Mouse (Mus musculus): ENCODE data around the gene Sbno2. TPM values are rescaled to one million over a fixed set of nuclear protein-coding genes. Genes with fewer than 3 reads are reported as not detected.
"Not testable (repeated sequence)": the region's sequence is repeated elsewhere in the genome, so short reads cannot be mapped to it uniquely, and the experiment has no call there.

Gene Sbno2
- total RNA-seq, 2 experiments from 2014 or later, result 20.4 to 21.2 TPM

DNA sequence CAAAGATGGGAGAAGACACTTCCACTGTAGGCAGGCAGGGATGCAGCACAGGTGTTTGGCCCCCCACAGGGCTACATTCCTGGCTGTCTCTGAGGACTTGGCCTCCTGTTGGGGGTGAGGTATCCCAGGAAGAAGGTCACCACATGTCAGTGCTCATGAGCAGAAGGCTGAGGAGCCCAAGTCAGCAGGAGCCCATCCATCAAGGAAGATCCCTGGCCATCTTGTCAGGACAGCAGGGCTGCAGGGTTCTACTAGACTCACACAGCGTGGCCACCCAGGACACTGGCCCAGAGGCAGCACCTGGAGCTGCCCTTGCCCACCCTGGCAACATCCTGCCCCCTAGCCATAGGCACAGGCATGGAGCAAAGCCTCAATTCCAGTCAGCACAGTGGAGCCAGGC is 29.4 kb downstream of the Sbno2 start:
- DNase-seq (ENCODE audit: extremely low spot score in 1 of 2, low spot score in 2 of 2), result no peak
- intact Hi-C loops (cut with DNase I), result loop anchor here (5.0 kb wide), 1 partner anchor 36 kb away; no protein-coding TSS in a partner anchor

GRCm38 (mm10) chr10:80074813-80075601 is 30.4 kb downstream of the Sbno2 start:
- peak; percentile 44 to 90 for DNase-seq (ENCODE audit: extremely low spot score in 1 of 2, low spot score in 2 of 2)
- intact Hi-C loops (cut with DNase I), result loop anchor here (5.0 kb wide), 1 partner anchor 37 kb away; no protein-coding TSS in a partner anchor

DNA sequence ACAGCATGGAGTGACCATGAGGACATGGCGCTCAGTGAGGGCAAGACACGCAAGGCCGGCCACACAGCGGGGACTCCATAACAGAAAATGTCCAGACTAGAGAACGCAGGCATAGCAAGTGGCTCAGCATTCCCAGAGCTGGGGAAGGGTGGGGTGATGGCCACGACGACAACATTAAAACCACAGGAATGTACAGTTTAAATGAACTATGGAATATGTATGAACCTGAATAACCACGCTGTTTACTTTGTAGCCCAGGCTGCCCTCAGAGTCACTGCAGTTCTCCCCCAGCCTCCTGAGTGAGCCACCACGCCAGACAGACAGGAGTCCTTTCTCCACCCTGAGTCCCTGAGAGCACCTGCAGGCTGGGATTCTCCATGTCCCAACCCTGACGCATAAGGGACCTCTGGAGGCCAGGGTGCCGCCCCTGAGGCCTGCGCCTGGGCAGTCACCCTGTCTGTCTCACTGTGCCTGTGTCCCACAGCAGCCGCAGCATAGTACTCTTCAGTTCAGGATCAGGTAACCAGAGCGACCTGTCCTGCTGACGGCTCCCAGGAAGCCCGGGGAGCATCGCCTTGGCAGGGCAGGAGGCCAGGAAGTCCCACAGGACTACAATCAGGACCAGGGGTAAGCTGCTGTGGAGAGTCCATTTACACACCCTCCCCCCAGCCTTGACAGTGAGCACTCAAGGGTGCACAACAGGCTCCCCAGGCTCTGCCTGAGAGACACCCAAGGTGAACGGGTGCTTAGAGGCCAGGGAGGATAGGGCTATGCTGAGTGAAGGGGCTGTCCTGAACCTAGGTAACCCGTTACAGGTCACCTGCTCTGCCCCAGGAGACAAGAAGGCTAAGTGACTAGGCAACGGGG is 32.5 kb downstream of the Sbno2 start:
- intact Hi-C loops (cut with DNase I), result no loop called here
- DNase-seq (ENCODE audit: extremely low spot score in 1 of 2, low spot score in 2 of 2), result no peak

DNA sequence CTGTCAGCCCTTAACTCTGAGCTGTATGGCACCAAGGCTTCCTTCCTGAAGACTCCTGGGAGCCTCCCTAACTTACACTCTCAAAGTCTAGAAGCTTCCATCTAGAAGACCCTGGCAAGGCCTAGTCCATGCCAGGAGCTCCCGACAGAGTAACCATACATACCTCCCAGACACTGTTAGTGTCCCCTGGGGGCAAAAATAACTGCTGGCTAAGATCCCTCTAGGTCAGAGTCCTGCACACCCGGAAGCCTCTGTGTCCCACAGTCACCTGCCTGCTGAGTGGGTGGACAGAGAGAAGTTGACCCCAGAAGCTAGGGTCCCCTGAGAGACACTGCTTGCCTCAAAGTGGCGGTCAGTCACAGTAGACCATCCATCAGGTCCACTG is 33.9 kb downstream of the Sbno2 start:
- DNase-seq (ENCODE audit: extremely low spot score in 1 of 2, low spot score in 2 of 2), result no peak
- intact Hi-C loops (cut with DNase I), result no loop called here

- intact Hi-C loops (cut with DNase I), result no loop called here
- DNase-seq (ENCODE audit: extremely low spot score in 1 of 2, low spot score in 2 of 2), result peak; percentile 56 to 92
Observed at GRCm38 (mm10) chr10:80070837-80071515, 34.4 kb downstream of the Sbno2 start.

- no peak for DNase-seq (ENCODE audit: extremely low spot score in 1 of 2, low spot score in 2 of 2)
- intact Hi-C loops (cut with DNase I), result no loop called here
Observed at GRCm38 (mm10) chr10:80069948-80070450, 35.4 kb downstream of the Sbno2 start.

DNA sequence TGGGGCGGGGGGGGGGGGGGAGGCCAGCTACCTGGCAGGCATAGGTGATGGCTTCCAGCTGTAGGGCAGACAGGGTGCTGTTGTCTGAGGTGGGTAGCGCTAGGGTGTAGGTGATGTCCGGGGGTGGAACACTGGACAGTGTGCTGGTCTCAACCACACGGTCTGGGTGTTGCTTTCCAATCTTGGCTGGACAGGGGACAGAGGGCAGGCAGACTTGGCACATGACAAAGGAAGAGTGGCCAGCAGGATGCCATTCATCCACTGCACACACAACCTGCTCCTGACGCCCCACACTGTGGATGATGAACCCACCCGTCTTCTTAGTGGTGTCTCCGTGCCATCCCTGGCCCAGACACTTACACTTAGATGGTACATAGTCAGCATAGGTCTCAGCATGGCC is 36.1 kb downstream of the Sbno2 start:
- DNase-seq (ENCODE audit: extremely low spot score in 1 of 2, low spot score in 2 of 2), result no peak
- intact Hi-C loops (cut with DNase I), result no loop called here

DNA sequence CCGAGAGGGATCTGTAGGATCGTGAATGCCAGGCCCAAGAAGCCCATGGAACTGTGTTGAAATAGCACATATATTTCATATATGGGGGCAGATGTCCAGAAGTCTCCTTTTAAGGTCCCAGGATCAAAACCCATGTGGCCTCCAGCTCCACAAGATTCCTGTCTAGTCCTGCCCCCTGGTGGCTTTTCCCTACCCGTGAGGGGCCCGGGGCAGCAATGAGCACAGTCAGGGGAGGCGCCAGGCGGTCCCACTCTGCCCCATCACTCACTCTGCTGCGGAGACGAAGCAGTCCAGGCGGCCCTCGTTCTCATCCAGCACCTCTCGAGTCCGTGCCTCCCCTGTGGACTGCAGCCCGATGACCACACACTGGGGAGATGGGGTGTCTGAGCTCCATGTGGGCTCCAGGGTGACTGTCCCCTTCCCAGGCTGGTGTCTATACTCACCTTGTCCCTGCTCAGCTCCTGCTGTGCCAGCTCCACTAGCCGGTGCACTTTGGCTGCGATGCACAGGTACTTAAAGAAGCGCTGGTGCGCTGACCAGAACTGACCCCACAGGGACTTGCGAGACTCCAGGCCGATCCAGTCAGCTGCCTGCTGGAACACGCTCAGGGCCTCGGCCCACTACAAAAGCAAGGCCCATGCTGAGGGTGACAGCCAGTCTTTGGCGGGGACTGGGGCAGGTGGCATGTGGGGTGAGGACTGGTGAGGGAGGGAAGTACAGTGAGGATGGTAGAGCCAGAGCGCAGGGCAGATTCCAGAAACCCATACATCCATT is 41.3 kb downstream of the Sbno2 start:
- intact Hi-C loops (cut with DNase I), result loop anchor here (5.0 kb wide), 1 partner anchor 38 kb away; no protein-coding TSS in a partner anchor

GRCm38 (mm10) chr10:80063104-80063503 is 42.3 kb downstream of the Sbno2 start:
- peak in 1 of 2 experiments; percentile 69 for DNase-seq (ENCODE audit: extremely low spot score in 1 of 2, low spot score in 2 of 2)
- intact Hi-C loops (cut with DNase I), result loop anchor here (5.0 kb wide), 1 partner anchor 39 kb away; no protein-coding TSS in a partner anchor

More for the DNA sequence above, 41.3 kb downstream of the Sbno2 start:
- no peak for DNase-seq (ENCODE audit: extremely low spot score in 1 of 2, low spot score in 2 of 2)

DNA sequence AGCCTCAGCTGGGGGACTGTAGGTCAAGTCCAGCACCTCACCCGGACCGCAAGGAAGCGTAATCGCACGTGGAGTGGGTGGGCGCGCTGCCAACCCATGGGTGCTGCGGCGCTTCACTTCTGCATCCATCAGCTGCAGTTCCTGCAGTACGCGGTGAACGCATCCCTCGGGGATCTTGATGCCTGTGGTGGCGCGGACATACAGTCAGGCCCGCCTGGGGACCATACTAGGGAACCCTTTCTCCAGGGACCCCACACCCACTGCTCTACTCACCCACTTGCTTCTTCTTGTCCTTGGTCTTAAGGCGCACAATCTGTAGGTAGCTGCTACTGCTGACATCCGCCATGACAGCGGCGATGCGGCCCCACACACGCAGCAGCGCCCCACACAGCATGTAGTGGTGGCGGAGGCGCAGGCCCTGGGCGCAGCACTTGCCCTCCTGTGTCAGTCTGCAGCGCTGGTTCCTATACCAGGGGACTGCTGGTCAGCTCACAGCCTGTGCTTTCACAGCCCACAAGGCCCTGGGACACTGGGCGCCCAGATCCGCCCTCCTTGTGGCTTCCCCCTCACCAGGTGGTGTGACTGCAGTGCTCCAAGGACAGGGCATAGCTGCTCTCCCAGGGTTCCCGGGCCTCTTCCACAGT is 47.6 kb downstream of the Sbno2 start:
- no peak for DNase-seq (ENCODE audit: extremely low spot score in 1 of 2, low spot score in 2 of 2)
- intact Hi-C loops (cut with DNase I), result no loop called here

GRCm38 (mm10) chr10:80056976-80057682 is 48.2 kb downstream of the Sbno2 start:
- DNase-seq (ENCODE audit: extremely low spot score in 1 of 2, low spot score in 2 of 2), result no peak
- intact Hi-C loops (cut with DNase I), result no loop called here

DNA sequence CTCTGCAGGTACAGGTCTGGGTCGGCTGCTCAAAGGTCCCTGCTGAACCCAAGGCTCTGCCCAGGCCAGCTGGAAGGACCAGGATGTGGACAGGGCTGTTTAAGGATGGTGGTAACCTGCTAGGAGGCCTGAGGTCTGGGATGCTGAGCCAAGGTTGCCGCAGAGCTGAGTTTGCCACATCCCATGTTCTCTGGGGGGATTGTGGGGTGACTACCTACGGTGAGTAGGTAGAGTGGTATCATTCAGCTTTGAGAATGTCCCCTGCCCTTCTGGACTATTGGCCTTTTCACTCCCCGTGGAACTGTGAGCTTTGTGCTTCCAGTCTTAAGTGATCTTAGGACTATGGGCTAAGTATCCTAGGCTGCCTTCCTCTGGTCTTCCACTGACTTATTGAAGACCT is 48.9 kb downstream of the Sbno2 start:
- DNase-seq (ENCODE audit: extremely low spot score in 1 of 2, low spot score in 2 of 2), result no peak
- intact Hi-C loops (cut with DNase I), result no loop called here

- no peak for DNase-seq (ENCODE audit: extremely low spot score in 1 of 2, low spot score in 2 of 2)
- intact Hi-C loops (cut with DNase I), result no loop called here
Observed at GRCm38 (mm10) chr10:80055891-80056290, 49.5 kb downstream of the Sbno2 start.

DNA sequence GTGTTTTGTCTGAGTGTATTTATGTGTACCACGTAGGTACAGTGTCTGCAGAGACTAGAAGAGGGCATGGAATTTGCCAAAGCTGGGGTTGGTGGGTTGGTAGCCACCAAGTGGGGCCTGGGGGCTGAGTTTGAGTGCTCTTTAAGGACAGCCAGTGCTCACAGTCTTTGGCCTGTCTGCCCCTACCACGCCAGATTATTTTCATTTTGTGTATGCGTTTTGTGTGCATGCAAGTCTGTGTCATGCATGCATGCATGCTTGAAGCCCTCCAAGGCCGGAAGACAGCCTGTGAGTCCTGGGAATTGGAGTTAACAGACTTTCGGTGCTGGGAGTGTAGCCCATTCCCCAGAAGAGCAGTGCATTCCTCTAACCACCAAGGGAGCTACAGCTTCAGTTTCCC is 50.0 kb downstream of the Sbno2 start:
- intact Hi-C loops (cut with DNase I), result no loop called here
- DNase-seq (ENCODE audit: extremely low spot score in 1 of 2, low spot score in 2 of 2), result no peak

- not testable (repeated sequence) for DNase-seq (ENCODE audit: extremely low spot score in 1 of 2, low spot score in 2 of 2)
- intact Hi-C loops (cut with DNase I), result loop anchor here (5.0 kb wide), 1 partner anchor 62 kb away; the partner anchor contains the start of gene Stk11
Observed at GRCm38 (mm10) chr10:80054911-80055310, 50.5 kb downstream of the Sbno2 start.

- intact Hi-C loops (cut with DNase I), result loop anchor here (5.0 kb wide), 1 partner anchor 63 kb away; the partner anchor contains the start of gene Stk11
- peak in 1 of 2 experiments; percentile 83 for DNase-seq (ENCODE audit: extremely low spot score in 1 of 2, low spot score in 2 of 2)
Observed at GRCm38 (mm10) chr10:80053831-80054815, 51.2 kb downstream of the Sbno2 start.

All from left cerebral cortex, postnatal 10 days (tissue).